Mouse (Mus musculus) erythroblast, embryonic 14.5 days (primary cell): Measurements from ENCODE around the gene Miox.

ENCODE experiments used
- GATA1 ChIP-seq: IDR thresholded peaks from 2 replicates; pipeline ENCODE4 v1.6.1; 2012; ENCODE audit warnings: low read length, inconsistent platforms, mixed read lengths
- TAL1 ChIP-seq: IDR thresholded peaks from 3 replicates; pipeline ENCODE4 v1.6.1; 2012; ENCODE audit warnings: low read length, inconsistent platforms, mixed read lengths

DNA sequence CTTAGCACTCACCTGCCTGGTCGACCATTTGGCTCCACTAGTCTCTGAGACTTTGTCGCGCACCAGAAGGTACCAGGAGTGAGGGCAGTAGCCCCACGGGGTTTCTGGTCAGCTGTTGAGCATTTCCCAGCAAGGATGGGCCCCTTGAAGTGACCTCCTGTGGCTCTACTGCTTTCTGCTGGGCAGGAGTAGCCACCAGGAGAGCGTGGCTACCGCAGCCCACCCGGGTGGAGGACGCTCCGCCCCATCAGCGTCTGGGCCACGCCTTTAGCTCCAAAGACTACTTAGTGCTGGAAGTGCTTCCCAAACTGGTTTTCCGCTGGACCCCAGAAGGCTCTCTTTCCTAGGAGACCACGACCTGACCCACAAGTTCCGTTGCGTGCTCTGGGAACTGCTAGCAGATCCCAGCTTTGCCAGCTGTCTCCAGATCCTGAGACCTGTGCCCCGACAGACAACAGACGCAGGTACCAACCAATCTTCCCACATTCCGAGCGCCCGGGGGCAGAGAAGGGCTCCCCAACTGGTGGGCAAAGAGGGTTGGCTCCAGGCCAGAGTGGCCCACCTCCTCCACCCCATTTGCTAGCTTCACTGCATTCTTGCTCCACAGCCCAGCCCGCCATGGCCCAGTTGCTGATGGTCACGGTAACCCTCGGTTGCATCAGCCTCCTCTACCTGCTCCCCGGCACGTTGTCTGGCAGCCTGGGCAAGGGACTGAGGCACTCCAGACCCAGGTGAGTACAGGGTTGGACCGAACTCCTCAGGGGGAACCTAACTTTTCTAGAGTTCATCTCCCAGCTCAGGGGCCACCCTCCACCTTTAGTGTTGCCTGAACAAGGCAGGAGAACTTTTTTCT, 11.3 kb upstream of the Miox start, which contains the start of gene Adm2:
- no peak for TF ChIP-seq GATA1
- no peak for TF ChIP-seq TAL1
